Mouse (Mus musculus) C2C12 (cell line): ENCODE results near the gene Pex11g. TPM values are rescaled to one million over a fixed set of nuclear protein-coding genes. Genes with fewer than 3 reads are reported as not detected.
A peak's percentile ranks its signal among the peaks of the same experiment; 100 is the strongest.

Source experiments
- H3K27me3 ChIP-seq: one replicate; pipeline ENCODE4 v1.6.1; 2011; ENCODE audit not compliant: control insufficient read depth, insufficient read depth, insufficient read length
- H3K36me3 ChIP-seq: one replicate; pipeline ENCODE4 v1.6.1; 2011; ENCODE audit not compliant: control insufficient read depth, insufficient read depth
- H3K4me3 ChIP-seq: one replicate; pipeline ENCODE4 v1.5.1; 2011; ENCODE audit warnings: mild to moderate bottlenecking, control low read depth; ENCODE audit not compliant: poor library complexity, insufficient read depth, severe bottlenecking
- H3K79me2 ChIP-seq: one replicate; pipeline ENCODE4 v1.6.1; 2011; ENCODE audit not compliant: control insufficient read depth, insufficient read depth
- H3K79me3 ChIP-seq: one replicate; pipeline ENCODE4 v1.6.1; 2011; ENCODE audit warnings: low read depth, control low read depth
- H3ac ChIP-seq: one replicate; pipeline ENCODE3; 2011; ENCODE audit warnings: low read depth; ENCODE audit not compliant: control insufficient read depth, insufficient read length
- CEBPB ChIP-seq: IDR thresholded peaks from one replicate; pipeline ENCODE4 v1.6.1; 2011; ENCODE audit warnings: low read depth, mild to moderate bottlenecking, control low read depth, moderate library complexity
- CTCF ChIP-seq: IDR thresholded peaks from one replicate; pipeline ENCODE4 v1.5.1; 2011; ENCODE audit not compliant: control insufficient read depth, insufficient read depth, insufficient read length
- FOSL1 ChIP-seq: IDR thresholded peaks from one replicate; pipeline ENCODE4 v1.8.0; 2011; ENCODE audit warnings: mild to moderate bottlenecking, low read length; ENCODE audit not compliant: poor library complexity, insufficient read depth, severe bottlenecking
- MAX ChIP-seq: IDR thresholded peaks from one replicate; pipeline ENCODE4 v1.6.1; 2011; ENCODE audit warnings: mild to moderate bottlenecking, control low read depth
- MYOD1 ChIP-seq: IDR thresholded peaks from one replicate; pipeline ENCODE4 v1.6.1; 2011; ENCODE audit warnings: low read depth; ENCODE audit not compliant: control insufficient read depth, insufficient read length
- MYOG ChIP-seq: IDR thresholded peaks from one replicate; pipeline ENCODE4 v1.6.1; 2011; ENCODE audit not compliant: control insufficient read depth, insufficient read length; ENCODE audit errors: extremely low read depth
- USF1 ChIP-seq: IDR thresholded peaks from one replicate; pipeline ENCODE4 v1.6.1; 2011; ENCODE audit warnings: low read depth, mild to moderate bottlenecking, control low read depth, moderate library complexity
- polyA plus RNA-seq: library from polyadenylated mRNA; unstranded; fragments of >200 nt; fragmentation: generic; extraction: Trizol; gene quantifications from one replicate; pipeline ENCODE4 v1.2.1, GENCODE M21; 2012; ENCODE audit warnings: missing spikeins

The Pex11g gene
- polyA plus RNA-seq, 1 experiment: 1.5 TPM

GRCm38 (mm10) chr8:3514681-3515247, 47.3 kb upstream of the Pex11g start:
- H3ac ChIP-seq: no peak overlapping the region
- H3K36me3 ChIP-seq: peaks cover 11% of the 10 kb centered on the region
- no peak for TF ChIP-seq MAX
- TF ChIP-seq MYOD1: no peak
- no peak for TF ChIP-seq CTCF
- no peak for TF ChIP-seq USF1
- no peak for TF ChIP-seq FOSL1
- H3K79me3 ChIP-seq: no peaks in the 10 kb centered on the region
- peaks cover 12% of the 10 kb centered on the region for H3K79me2 ChIP-seq
- H3K4me3 ChIP-seq: peak overlapping the region; percentile 59
- H3K27me3 ChIP-seq: no peaks in the 10 kb centered on the region

GRCm38 (mm10) chr8:3507979-3508754, 40.7 kb upstream of the Pex11g start:
- no peaks in the 10 kb centered on the region for H3K79me3 ChIP-seq
- TF ChIP-seq MYOG (no peak), CTCF (no peak), MYOD1 (no peak), MAX (no peak), CEBPB (no peak), FOSL1 (no peak), USF1 (no peak)
- H3K4me3 ChIP-seq: no peak overlapping the region
- no peaks in the 10 kb centered on the region for H3K27me3 ChIP-seq
- H3ac ChIP-seq: no peak overlapping the region
- H3K36me3 ChIP-seq: peaks cover 39% of the 10 kb centered on the region
- H3K79me2 ChIP-seq: no peaks in the 10 kb centered on the region

GRCm38 (mm10) chr8:3502217-3502616, 34.7 kb upstream of the Pex11g start:
- peaks cover 5% of the 10 kb centered on the region for H3K79me3 ChIP-seq
- H3ac ChIP-seq: no peak overlapping the region
- H3K36me3 ChIP-seq: peaks cover 20% of the 10 kb centered on the region
- no peaks in the 10 kb centered on the region for H3K27me3 ChIP-seq
- TF ChIP-seq USF1 (no peak), MAX (no peak), MYOD1 (no peak), CTCF (no peak)
- peaks cover 18% of the 10 kb centered on the region for H3K79me2 ChIP-seq
- H3K4me3 ChIP-seq: no peak overlapping the region

- H3K4me3 ChIP-seq: peak within 1 kb of the TSS; percentile 41
- peak within 1 kb of the TSS; percentile 92 for H3ac ChIP-seq
- no peaks in the 10 kb centered on the region for H3K27me3 ChIP-seq
- TF ChIP-seq USF1: peak; percentile 99
- no peak for TF ChIP-seq MYOD1
- TF ChIP-seq MAX: peak; percentile 79
- no peak for TF ChIP-seq CTCF
- TF ChIP-seq CEBPB: no peak
- H3K79me3 ChIP-seq: peaks cover 5% of the 10 kb centered on the region
- H3K36me3 ChIP-seq: peaks cover 5% of the 10 kb centered on the region
- H3K79me2 ChIP-seq: peaks cover 18% of the 10 kb centered on the region
Observed at GRCm38 (mm10) chr8:3500235-3501090, 33.0 kb upstream of the Pex11g start, which contains the start of gene Mcoln1. Gene Mcoln1 (plus strand): TSS chr8:3500457.

- TF ChIP-seq FOSL1 (no peak), MYOD1 (no peak)
- peaks cover 6% of the 10 kb centered on the region for H3K79me3 ChIP-seq
- peak overlapping the region; percentile 41 for H3K4me3 ChIP-seq
- H3ac ChIP-seq: peak overlapping the region; percentile 67
- H3K79me2 ChIP-seq: peaks cover 18% of the 10 kb centered on the region
- peaks cover 8% of the 10 kb centered on the region for H3K36me3 ChIP-seq
- H3K27me3 ChIP-seq: no peaks in the 10 kb centered on the region
Observed at GRCm38 (mm10) chr8:3499751-3500150, 32.3 kb upstream of the Pex11g start.

GRCm38 (mm10) chr8:3498583-3498982, 31.1 kb upstream of the Pex11g start:
- no peak overlapping the region for H3K4me3 ChIP-seq
- H3K79me2 ChIP-seq: peaks cover 30% of the 10 kb centered on the region
- no peak overlapping the region for H3ac ChIP-seq
- peaks cover 5% of the 10 kb centered on the region for H3K36me3 ChIP-seq
- H3K79me3 ChIP-seq: peaks cover 8% of the 10 kb centered on the region
- TF ChIP-seq USF1 (no peak), CTCF (no peak), MAX (no peak), CEBPB (no peak), MYOG (no peak), FOSL1 (no peak), MYOD1 (no peak)
- H3K27me3 ChIP-seq: no peaks in the 10 kb centered on the region
